Mouse (Mus musculus): ENCODE results near the gene Zic1. TPM values are rescaled to one million over a fixed set of nuclear protein-coding genes. Genes with fewer than 3 reads are reported as not detected.
A peak's percentile ranks its signal among the peaks of the same experiment; 100 is the strongest.

Zic1 gene
- polyA plus RNA-seq, 1 experiment from 2014 or later = not detected

DNA sequence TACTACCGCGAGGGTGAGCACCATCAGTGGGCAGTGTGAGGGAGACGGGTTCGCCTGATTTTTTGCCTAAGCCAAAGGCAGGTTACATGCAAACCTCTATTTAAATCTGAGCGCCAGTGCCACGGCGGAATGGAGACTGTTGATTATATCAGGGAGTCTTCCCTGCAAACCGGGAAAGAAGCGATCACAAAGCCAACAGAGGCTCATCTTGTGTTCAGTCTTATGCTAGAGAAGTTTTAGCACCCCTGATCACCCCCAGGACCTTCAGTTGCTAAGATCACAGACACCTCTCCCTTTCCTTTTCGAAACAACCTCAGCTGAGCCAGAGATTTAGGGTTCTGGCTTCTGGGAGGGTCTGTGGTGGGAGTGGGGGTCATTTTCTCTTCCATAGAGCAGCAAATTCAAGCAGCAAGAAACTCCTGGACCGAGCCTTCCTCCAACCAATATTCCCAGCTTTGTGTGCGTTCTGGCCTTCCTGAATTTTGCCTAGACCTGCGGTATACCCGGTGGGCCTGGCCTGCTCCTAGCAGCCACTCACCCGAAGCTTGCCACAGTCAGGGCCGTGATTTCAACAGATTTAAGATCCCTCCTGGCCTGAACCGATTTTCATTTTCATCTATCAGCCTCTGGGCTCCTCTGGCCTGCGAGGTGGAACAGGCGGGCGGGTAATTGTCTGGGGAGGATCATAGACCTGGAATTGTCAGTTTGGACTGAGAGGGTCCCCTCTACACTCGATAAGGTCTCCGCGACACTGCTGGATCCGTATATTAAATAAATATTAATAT, 17.1 kb upstream of the Zic1 start:
- Histone ChIP-seq H3K9me3 (no peaks in the 10 kb centered on the region), H3K4me2 (no peak overlapping the region), H3K27ac (replicated peaks) (no peak overlapping the region), H3K27me3 (replicated peaks) (peaks cover 99% of the 10 kb centered on the region), H3K9ac (no peak overlapping the region), H3K36me3 (no peaks in the 10 kb centered on the region), H3K4me1 (peaks cover 16% of the 10 kb centered on the region), H3K4me3 (no peak overlapping the region)
- ATAC-seq (ENCODE audit: extremely low read depth, insufficient number of reproducible peaks, low FRiP score, low TSS enrichment) = no peak
- WGBS = 4% methylated on average over 24 of the region's 24 CpGs

DNA sequence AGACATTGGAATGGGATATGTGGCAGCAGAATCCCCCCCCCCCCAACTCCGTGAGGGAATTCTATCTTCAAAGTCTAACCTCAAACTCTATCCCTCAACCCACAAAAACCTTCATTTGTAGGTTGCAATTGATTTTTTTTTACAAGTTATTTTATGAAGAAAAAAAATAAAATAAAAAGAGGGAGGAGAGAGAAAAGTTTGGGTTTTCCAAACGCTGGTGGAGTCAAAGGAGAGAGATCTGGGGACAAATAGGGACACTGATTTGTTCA, 16.4 kb upstream of the Zic1 start:
- no peak overlapping the region for H3K9ac ChIP-seq

DNA sequence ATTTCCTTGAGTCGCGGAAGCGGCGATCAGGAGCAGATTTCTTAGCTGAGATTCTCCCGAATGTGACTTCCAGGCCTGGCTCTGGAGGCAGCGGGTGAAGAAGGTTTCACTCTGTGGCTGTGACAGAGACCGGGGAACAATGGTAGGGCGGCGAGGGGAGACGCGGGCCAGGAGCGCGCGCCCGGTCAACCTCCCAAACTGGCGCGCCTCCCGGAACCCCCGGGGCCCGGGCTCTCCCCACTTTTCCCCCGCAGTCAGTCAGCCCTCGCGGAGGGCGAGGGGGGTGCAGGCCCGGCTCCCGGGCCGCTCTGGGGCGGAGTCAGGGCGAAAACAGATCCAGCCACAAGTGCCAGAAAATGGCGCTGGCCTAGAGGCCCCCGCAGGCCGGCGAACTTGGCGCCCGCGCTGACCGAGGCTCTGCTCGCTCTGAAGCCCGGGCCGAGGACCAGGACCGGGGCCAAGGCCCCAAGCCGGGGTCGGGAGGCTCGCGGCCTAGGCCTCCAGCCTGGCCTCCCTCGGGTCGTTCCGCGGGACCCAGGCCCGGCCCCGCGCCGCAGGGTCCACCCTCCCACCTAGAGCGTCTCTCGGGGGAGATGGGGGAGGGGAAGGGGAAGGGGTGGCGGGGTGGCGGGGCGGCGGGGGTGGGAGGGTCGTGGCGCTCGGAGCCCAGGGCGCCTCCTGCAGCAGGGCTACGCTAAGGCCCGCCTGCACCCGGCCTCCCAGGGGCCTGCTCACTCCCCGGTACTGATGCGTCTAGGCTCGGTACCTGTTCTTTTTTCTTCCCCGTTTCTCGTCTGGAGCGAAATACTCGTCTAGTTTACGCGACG, 15.9 kb upstream of the Zic1 start:
- H3K36me3 ChIP-seq = no peaks in the 10 kb centered on the region
- H3K4me3 ChIP-seq = peak overlapping the region; percentile 60
- no peak for ATAC-seq (ENCODE audit: extremely low read depth, insufficient number of reproducible peaks, low FRiP score, low TSS enrichment)
- WGBS = under 1% methylated on average over 68 of the region's 76 CpGs
- H3K9me3 ChIP-seq = no peaks in the 10 kb centered on the region
- H3K27me3 ChIP-seq (replicated peaks) = peaks cover 99% of the 10 kb centered on the region
- peak overlapping the region; percentile 75 for H3K9ac ChIP-seq
- peak overlapping the region; percentile 91 for H3K4me2 ChIP-seq
- no peak overlapping the region for H3K27ac ChIP-seq (replicated peaks)
- peaks cover 16% of the 10 kb centered on the region for H3K4me1 ChIP-seq

More for the DNA sequence above, 16.4 kb upstream of the Zic1 start:
- ATAC-seq (ENCODE audit: extremely low read depth, insufficient number of reproducible peaks, low FRiP score, low TSS enrichment) = no peak
- H3K4me3 ChIP-seq = peak overlapping the region; percentile 60
- H3K4me1 ChIP-seq = peaks cover 16% of the 10 kb centered on the region
- H3K36me3 ChIP-seq = no peaks in the 10 kb centered on the region
- H3K27me3 ChIP-seq (replicated peaks) = peaks cover 99% of the 10 kb centered on the region
- peak overlapping the region; percentile 91 for H3K4me2 ChIP-seq
- no peak overlapping the region for H3K27ac ChIP-seq (replicated peaks)
- 3% methylated on average over 2 of the region's 2 CpGs for WGBS
- no peaks in the 10 kb centered on the region for H3K9me3 ChIP-seq

DNA sequence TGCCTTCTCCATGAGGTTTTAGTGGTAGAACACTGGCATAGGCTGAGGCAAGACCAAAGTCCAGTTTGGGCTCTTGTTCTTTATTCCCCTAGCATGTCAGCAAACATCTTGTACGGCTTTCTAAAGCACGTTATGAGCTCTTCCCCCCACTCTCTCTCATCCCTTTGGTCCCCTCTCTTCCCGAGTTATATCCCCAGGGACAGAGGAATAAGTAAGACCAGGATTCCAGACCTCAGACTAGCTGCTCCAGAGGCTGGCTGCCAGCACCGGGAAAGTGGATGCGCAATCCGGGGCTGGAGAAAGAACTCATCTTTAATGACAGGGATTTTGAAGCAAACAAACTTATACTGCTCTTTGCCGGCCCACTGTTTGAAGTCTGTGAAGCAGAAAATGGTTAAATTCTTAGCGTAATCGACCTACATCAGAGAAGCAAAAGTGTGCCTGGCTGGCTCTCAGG, 14.9 kb upstream of the Zic1 start:
- Histone ChIP-seq H3K9ac (no peak overlapping the region), H3K4me2 (no peak overlapping the region; the same call in 1 of the 2 replicates), H3K4me3 (peak overlapping the region; percentile 60; the same call in 1 of the 2 replicates), H3K4me1 (peaks cover 16% of the 10 kb centered on the region), H3K27me3 (replicated peaks) (peaks cover 99% of the 10 kb centered on the region), H3K36me3 (no peaks in the 10 kb centered on the region), H3K9me3 (no peaks in the 10 kb centered on the region), H3K27ac (replicated peaks) (no peak overlapping the region)
- ATAC-seq (ENCODE audit: extremely low read depth, insufficient number of reproducible peaks, low FRiP score, low TSS enrichment) = no peak
- WGBS = 2% methylated on average over 9 of the region's 9 CpGs

DNA sequence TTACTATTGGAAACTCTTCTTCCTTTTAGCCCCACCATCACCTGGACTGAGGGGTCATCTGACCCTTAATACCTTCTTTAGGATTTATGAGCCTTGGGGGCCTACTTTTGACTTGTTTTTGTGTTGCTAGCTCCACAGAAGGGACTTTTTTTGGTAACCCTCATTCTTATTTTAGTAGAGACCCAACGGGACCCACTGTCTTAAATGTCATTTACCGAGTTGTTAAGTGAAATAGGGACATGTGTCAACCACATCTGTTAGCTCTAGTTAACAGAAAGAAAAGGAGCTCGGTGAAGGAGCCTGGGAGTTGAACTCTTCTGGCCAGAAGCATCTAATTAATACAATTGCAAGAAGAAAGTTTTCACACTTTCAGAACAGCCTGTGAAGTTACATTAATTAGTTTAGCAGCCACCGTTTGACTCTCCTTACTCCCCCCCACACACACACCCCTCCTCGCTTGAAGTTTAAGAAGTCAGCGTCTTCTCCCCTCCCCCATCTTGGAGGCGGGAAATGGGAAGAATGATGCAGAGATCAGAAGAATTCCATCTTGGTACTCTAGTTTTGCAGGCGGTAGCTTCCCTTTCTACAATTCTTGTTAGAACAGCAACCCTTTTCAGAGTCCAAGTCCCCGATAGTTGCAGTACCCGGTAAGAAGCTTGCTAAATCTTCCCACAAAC, 14.3 kb upstream of the Zic1 start:
- WGBS = 2% methylated on average over 10 of the region's 10 CpGs
- H3K27me3 ChIP-seq (replicated peaks) = peaks cover 99% of the 10 kb centered on the region
- no peak for ATAC-seq (ENCODE audit: extremely low read depth, insufficient number of reproducible peaks, low FRiP score, low TSS enrichment)
- H3K27ac ChIP-seq (replicated peaks) = no peak overlapping the region
- peaks cover 16% of the 10 kb centered on the region for H3K4me1 ChIP-seq
- H3K36me3 ChIP-seq = no peaks in the 10 kb centered on the region
- H3K9ac ChIP-seq = no peak overlapping the region
- H3K9me3 ChIP-seq = no peaks in the 10 kb centered on the region
- H3K4me2 ChIP-seq = no peak overlapping the region
- H3K4me3 ChIP-seq = no peak overlapping the region

DNA sequence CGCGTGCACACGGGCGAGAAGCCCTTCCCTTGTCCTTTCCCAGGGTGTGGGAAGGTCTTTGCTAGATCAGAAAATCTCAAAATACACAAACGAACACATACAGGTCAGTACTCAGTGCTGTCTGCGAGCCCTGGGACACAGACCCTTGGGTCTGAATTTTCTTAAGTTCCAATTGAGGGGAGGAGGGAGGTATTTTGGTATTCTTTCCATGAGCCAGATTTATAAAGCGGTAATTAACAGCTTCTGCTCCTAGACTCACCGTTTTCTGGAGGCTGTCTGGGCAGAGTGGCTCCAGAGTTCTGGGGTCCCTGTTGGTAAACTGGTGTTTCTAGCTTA, 13.7 kb upstream of the Zic1 start:
- 2% methylated on average over 8 of the region's 8 CpGs for whole genome bisulfite sequencing
- Histone ChIP-seq H3K9me3 (no peaks in the 10 kb centered on the region), H3K36me3 (no peaks in the 10 kb centered on the region), H3K9ac (no peak overlapping the region), H3K4me2 (no peak overlapping the region), H3K4me1 (peaks cover 16% of the 10 kb centered on the region), H3K27ac (replicated peaks) (no peak overlapping the region), H3K4me3 (no peak overlapping the region), H3K27me3 (replicated peaks) (peaks cover 99% of the 10 kb centered on the region)
- no peak for ATAC-seq (ENCODE audit: extremely low read depth, insufficient number of reproducible peaks, low FRiP score, low TSS enrichment)

DNA sequence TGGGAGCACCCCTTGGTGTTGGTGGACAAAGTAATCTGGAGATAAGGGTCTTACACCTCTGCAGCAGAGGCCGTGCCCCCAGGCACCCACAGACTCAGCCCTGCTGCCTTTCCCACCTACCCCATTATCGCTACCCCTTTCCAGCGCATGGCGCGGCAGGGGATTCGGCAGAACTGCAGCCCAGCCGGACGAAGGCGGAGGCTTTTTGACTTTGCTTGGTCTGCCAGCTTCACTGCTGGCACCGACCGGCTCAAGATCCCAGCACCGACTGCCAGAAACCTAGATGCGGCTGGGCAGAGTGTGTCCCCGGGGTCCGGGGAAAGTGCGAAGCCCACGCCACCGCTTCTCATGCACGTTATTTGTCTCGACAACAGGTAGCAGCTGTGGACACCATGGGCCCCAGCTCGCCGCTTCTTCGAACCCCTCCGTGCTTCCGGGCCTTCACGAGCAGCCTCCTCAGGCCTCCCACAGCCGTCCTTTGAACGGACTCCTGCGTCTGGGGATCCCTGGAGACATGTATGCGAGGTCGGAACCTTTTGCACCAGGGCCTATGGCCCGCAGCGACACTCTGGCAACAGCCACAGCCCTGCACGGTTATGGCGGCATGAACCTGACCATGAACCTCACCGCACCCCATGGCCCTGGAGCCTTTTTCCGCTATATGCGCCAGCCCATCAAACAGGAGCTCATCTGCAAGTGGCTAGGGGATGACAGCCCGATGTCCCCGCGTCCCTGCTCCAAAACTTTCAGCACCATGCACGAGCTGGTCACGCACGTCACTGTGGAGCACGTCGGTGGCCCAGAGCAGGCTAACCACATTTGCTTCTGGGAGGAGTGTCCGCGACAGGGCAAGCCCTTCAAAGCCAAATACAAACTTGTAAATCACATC, 13.0 kb upstream of the Zic1 start:
- WGBS = 1% methylated on average over 48 of the region's 48 CpGs
- peak overlapping the region; percentile 16; the same call in 1 of the 2 replicates for H3K4me2 ChIP-seq

DNA sequence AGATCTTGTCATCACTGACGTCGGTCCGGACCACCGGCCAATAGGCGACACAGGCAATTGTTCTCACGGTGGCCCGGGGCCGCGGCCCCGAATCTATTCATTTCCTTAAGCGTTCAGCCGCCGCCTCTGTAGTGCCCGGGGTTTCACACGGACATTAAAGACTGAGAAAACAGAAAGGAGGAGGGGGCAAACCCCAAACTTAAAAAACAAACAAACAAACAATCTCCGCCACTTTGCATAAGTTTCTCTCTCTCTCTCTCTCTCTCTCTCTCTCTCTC, 12.2 kb upstream of the Zic1 start:
- H3K4me1 ChIP-seq = peaks cover 16% of the 10 kb centered on the region
- no peak overlapping the region for H3K4me2 ChIP-seq
- peaks cover 96% of the 10 kb centered on the region for H3K27me3 ChIP-seq (replicated peaks)
- 0% methylated on average over 15 of the region's 16 CpGs for WGBS
- H3K27ac ChIP-seq (replicated peaks) = no peak overlapping the region
- no peaks in the 10 kb centered on the region for H3K36me3 ChIP-seq
- H3K9ac ChIP-seq = no peak overlapping the region
- ATAC-seq (ENCODE audit: extremely low read depth, insufficient number of reproducible peaks, low FRiP score, low TSS enrichment) = no peak
- no peaks in the 10 kb centered on the region for H3K9me3 ChIP-seq
- H3K4me3 ChIP-seq = no peak overlapping the region

More for the DNA sequence above, 13.0 kb upstream of the Zic1 start:
- H3K4me3 ChIP-seq = no peak overlapping the region
- no peaks in the 10 kb centered on the region for H3K9me3 ChIP-seq
- no peak overlapping the region for H3K27ac ChIP-seq (replicated peaks)
- H3K27me3 ChIP-seq (replicated peaks) = peaks cover 99% of the 10 kb centered on the region
- no peaks in the 10 kb centered on the region for H3K36me3 ChIP-seq
- H3K9ac ChIP-seq = no peak overlapping the region
- H3K4me1 ChIP-seq = peaks cover 16% of the 10 kb centered on the region
- ATAC-seq (ENCODE audit: extremely low read depth, insufficient number of reproducible peaks, low FRiP score, low TSS enrichment) = no peak

DNA sequence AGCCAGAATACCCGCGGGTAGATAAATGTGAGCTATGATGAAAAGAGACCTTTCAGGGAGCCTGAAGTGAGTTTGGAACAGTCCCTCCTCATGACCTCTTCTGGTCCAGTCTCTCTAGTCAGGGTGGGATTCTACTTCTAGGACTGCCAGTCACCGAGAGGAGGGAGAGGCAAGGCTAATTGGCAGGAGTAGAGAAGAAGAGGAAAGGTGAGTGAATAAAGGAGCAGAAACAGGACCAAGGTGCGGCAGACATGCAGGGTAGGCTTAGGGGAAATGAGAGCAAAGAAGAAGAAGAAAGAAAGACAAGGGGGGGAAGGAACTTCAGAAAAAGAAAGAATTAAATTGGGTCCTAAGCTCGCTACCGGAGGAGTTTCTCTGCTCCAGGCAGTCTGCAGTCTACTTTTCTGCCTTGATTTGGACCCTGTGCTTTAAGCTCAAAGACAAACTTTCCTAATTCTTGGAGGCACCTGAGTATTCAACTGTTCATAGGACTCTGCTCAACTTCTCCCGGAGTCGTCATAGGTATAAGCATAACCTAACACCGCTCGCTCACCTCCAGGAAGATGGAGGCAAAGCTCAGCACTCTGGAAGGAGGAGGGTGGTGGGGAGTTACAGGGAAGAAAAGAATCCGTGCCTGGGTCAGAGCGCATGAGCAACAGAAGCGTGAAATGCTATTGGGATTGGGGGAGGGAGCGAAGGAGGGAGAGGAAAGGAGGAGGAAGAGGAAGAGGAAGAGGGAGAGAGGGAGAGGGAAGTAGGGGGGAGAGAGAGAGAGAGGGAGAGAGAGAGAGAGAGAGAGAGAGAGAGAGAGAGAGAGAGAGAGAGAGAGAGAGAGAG, 11.6 kb upstream of the Zic1 start:
- Histone ChIP-seq H3K9ac (no peak overlapping the region), H3K36me3 (no peaks in the 10 kb centered on the region), H3K4me1 (peaks cover 16% of the 10 kb centered on the region), H3K4me2 (no peak overlapping the region), H3K27ac (replicated peaks) (no peak overlapping the region), H3K9me3 (no peaks in the 10 kb centered on the region), H3K4me3 (no peak overlapping the region), H3K27me3 (replicated peaks) (peaks cover 96% of the 10 kb centered on the region)
- ATAC-seq (ENCODE audit: extremely low read depth, insufficient number of reproducible peaks, low FRiP score, low TSS enrichment) = no peak
- 2% methylated on average over 14 of the region's 14 CpGs for WGBS

DNA sequence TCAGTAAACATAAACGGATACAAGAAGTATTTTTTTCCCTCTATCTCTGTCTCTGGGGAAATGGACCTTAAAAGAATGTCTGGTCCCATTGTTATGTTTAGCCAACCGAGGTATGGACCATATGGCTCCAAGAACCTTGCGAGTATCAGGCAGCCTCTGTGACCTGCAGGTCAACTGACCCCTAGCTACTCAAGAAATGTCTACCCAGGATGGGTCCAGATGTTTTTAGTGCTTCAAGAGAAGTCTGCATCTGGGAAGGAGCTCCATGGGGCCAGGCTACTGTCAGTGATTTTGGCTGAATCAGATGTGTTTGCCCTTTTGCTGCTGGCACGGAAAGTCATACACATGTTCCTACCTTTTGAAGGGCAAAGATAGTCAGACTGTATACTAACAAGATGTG, 9.1 kb upstream of the Zic1 start:
- Histone ChIP-seq H3K27ac (replicated peaks) (no peak overlapping the region), H3K27me3 (replicated peaks) (peaks cover 98% of the 10 kb centered on the region), H3K36me3 (no peaks in the 10 kb centered on the region), H3K4me1 (peaks cover 6% of the 10 kb centered on the region; the same call in 1 of the 2 replicates), H3K9ac (no peak overlapping the region), H3K4me2 (no peak overlapping the region), H3K4me3 (no peak overlapping the region), H3K9me3 (no peaks in the 10 kb centered on the region)
- no peak for ATAC-seq (ENCODE audit: extremely low read depth, insufficient number of reproducible peaks, low FRiP score, low TSS enrichment)
- WGBS = 12% methylated on average over 4 of the region's 4 CpGs
